Mouse (Mus musculus) small intestine, adult 2 months (tissue): Measurements from ENCODE around the gene Ina. TPM values are rescaled to one million over a fixed set of nuclear protein-coding genes. Genes with fewer than 3 reads are reported as not detected.
A peak's percentile ranks its signal among the peaks of the same experiment; 100 is the strongest.

Source experiments
- H3K27ac ChIP-seq: fragments of 200-500 bp; 2 replicates; pipeline ENCODE4 v1.5.1; 2012; ENCODE audit warnings: low read depth, low read length, control low read depth, inconsistent platforms; ENCODE audit not compliant: insufficient read depth
- H3K27me3 ChIP-seq: fragments of 200-500 bp; 2 replicates; pipeline ENCODE4 v1.6.1; 2012; ENCODE audit warnings: mild to moderate bottlenecking, moderate library complexity, low read length, inconsistent platforms; ENCODE audit not compliant: control insufficient read depth, insufficient read depth
- H3K36me3 ChIP-seq: fragments of 200-500 bp; 2 replicates; pipeline ENCODE4 v1.6.1; 2012; ENCODE audit warnings: mild to moderate bottlenecking, low read length, control low read depth, inconsistent platforms; ENCODE audit not compliant: control insufficient read depth, insufficient read depth
- H3K4me1 ChIP-seq: fragments of 200-500 bp; 2 replicates; pipeline ENCODE4 v1.6.1; 2012; ENCODE audit warnings: low read length, inconsistent platforms, mixed read lengths; ENCODE audit not compliant: control insufficient read depth, insufficient read depth, insufficient read length
- H3K4me3 ChIP-seq: fragments of 200-500 bp; 2 replicates; pipeline ENCODE4 v1.5.1; 2012; ENCODE audit warnings: low read depth, mild to moderate bottlenecking, control low read depth, inconsistent platforms, low read length, moderate library complexity
- CTCF ChIP-seq: fragments of 200-500 bp; IDR thresholded peaks from 2 replicates; pipeline ENCODE4 v1.5.1; 2012; ENCODE audit warnings: low read depth, mild to moderate bottlenecking, control low read depth, inconsistent platforms, low read length, moderate library complexity, mixed read lengths; ENCODE audit not compliant: insufficient replicate concordance, insufficient read length; ENCODE audit errors: extremely low read depth
- POLR2A ChIP-seq: fragments of 200-500 bp; IDR thresholded peaks from 2 replicates; pipeline ENCODE4 v1.6.1; 2012; ENCODE audit warnings: low read depth, mild to moderate bottlenecking, control low read depth, inconsistent platforms, low read length, moderate library complexity
- WGBS: fragments of 180-500 bp; shearing (Covaris S2); methylation state at CpG from one replicate; pipeline ENCODE4 v1.1.7; 2018; 5-methylcytosine and 5-hydroxymethylcytosine counted together
- polyA plus RNA-seq: library from polyadenylated mRNA; depleted of rRNA; stranded (reverse); fragments of >200 nt; gene quantifications from 2 replicates; pipeline ENCODE4 v1.2.3, GENCODE M21; 2012

Gene Ina
- polyA plus RNA-seq, 1 experiment, result 0.53 TPM

DNA sequence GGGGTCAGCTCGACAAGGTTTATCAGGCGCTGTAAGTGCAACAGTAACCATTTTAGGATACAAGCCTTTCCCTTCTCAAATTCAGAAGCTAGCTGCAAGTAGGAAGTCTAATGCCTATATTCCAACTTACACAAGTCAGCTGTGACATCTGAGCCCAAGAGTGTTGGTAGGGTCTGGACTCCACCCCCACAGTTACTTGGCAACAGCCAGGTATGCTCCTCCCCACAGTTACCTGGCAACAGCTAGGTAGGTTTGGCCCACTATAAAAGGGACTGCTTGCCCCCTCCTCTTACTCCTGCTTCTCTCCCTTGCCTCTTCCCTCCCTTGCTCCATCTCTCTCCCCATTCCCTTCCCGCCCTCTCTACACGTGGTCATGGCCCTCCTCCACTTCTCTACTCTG, 34.6 kb downstream of the Ina start:
- 59% methylated on average over 4 of the region's 4 CpGs for WGBS
- Histone ChIP-seq H3K4me3 (no peak overlapping the region), H3K4me1 (peaks cover 9% of the 10 kb centered on the region; the same call in 1 of the 2 replicates), H3K36me3 (peaks cover 8% of the 10 kb centered on the region), H3K27me3 (no peaks in the 10 kb centered on the region), H3K27ac (no peak overlapping the region)
- TF ChIP-seq CTCF (no peak), POLR2A (no peak)

DNA sequence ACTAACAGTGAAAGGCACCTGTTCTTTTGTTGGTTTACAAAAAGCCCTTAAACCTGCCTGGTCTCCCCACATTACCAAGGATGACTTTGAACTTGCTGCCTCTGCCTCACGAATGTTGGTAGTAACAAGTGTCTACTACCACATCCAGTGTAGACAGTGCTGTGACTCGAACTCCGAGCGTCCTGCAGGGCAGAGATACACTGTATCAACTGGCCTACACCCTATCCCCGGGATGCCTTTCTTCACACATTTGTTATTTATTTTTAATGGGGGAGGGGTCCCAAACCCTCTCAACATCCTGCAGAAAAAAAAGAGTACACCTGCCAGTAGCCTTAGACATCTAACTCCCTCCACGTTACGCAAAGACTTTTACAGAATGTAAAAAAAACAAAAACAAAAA, 35.3 kb downstream of the Ina start:
- WGBS, result 3% methylated on average over 7 of the region's 7 CpGs
- Histone ChIP-seq H3K36me3 (peaks cover 7% of the 10 kb centered on the region), H3K27me3 (no peaks in the 10 kb centered on the region), H3K27ac (no peak overlapping the region), H3K4me3 (peak overlapping the region; percentile 84), H3K4me1 (peaks cover 10% of the 10 kb centered on the region; the same call in 1 of the 2 replicates)
- TF ChIP-seq CTCF (no peak), POLR2A (no peak)

DNA sequence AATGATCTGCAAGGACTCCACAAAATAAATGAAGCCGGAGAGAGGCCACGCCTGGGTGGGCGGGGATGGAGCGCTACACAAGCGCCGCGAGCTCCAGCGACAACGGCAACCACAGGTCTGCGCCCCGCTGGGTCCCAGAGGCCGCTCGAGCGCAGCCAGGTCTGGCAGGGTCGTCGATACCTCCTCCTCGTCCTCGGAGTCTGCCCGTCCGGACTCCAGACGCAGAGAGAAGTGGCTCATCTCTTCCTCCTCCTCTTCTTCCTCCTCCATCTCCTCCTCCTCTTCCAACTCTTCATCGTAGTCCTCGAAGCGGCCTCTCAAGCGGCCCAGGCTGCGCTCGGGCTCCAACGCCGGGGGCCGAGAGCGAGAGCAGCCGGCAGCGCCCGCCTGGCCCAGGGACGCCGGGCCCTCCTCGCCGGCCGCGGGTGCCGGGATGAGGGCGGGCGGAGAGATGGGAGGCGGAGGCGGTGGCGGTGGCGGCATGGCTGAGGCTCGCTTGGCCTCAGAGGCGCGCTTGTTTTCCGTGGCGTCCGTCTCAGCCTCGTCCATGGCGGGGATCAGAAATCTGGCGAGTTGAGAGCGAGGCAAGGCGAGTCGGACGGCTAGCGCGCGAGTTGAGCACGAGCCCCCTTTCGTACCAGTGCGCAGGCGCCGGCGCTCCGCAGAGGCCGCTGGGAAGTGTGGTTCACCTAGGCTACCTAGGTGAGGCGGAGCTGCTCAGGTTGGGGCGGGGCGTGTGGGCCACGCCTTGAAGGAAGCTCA, 36.0 kb downstream of the Ina start, which contains the start of gene Pcgf6:
Gene Pcgf6 (minus strand): TSS at position 636 of the 762 bp plus-strand sequence.
- Histone ChIP-seq H3K36me3 (peaks cover 7% of the 10 kb centered on the region), H3K4me1 (peaks cover 10% of the 10 kb centered on the region; the same call in 1 of the 2 replicates), H3K27ac (peak within 1 kb of the TSS; percentile 44), H3K27me3 (no peaks in the 10 kb centered on the region), H3K4me3 (peak within 1 kb of the TSS; percentile 84)
- WGBS, result 1% methylated on average over 75 of the region's 75 CpGs
- TF ChIP-seq CTCF, result no peak
- peak; percentile 24; the same call in 1 of the 2 replicates for TF ChIP-seq POLR2A

- 0 out of 2 replicates have a peak, but pooled peaks cover 2% of the 10 kb centered on the region for H3K36me3 ChIP-seq
- H3K4me1 ChIP-seq, result peaks cover 10% of the 10 kb centered on the region; the same call in 1 of the 2 replicates
- no peak overlapping the region for H3K4me3 ChIP-seq
- H3K27me3 ChIP-seq, result no peaks in the 10 kb centered on the region
- TF ChIP-seq CTCF (no peak), POLR2A (no peak)
- peak overlapping the region; percentile 81 for H3K27ac ChIP-seq
- WGBS, result 56% methylated on average over 4 of the region's 4 CpGs
Observed at GRCm38 (mm10) chr19:47052927-47053326, 38.4 kb downstream of the Ina start.

DNA sequence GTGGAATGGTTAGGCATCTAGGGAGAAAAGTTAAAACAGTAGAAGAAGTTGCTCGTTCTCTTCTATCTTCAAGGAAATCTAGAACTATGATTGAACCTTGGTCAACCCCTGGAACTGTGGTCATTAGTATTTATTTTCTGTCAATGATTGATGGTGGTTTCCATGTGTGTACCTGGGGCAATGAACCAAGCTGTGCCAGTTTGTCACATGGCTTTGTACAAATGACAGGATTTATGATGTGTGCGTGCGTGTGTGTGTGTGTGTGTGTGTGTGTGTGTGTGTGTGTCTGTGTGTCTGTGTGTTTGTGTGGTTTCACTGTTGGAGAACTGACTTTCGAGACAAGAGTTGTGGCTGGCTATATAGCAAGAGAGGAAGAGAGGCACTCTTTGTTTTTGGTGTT, 39.0 kb downstream of the Ina start:
- Histone ChIP-seq H3K4me3 (no peak overlapping the region), H3K36me3 (no peaks in the 10 kb centered on the region), H3K27ac (peak overlapping the region; percentile 81), H3K4me1 (peaks cover 10% of the 10 kb centered on the region; the same call in 1 of the 2 replicates), H3K27me3 (no peaks in the 10 kb centered on the region)
- TF ChIP-seq POLR2A (no peak), CTCF (no peak)
- WGBS, result 17% methylated on average over 4 of the region's 4 CpGs

DNA sequence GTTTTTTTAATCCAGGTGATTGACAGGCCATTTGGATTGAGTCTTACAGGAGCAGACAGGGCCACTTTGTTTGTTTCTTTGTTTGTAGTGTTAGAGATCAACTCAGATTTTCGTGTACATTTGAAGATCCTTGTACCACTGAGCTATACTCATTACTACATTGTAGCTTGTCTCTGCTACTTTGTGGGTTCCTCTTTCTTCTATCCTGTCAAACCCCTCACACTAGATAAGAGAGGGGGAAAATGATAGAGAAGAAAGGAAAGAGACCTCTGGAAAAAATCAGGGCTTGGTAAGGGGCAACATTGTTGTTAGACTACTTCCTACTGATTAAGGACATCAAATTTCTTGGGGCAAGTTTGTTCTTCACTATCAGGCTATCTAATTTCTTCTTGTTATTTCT, 43.2 kb downstream of the Ina start:
- 80% methylated on average over 1 of the region's 1 CpGs for whole genome bisulfite sequencing
- Histone ChIP-seq H3K4me1 (peaks cover 6% of the 10 kb centered on the region; the same call in 1 of the 2 replicates), H3K4me3 (no peak overlapping the region), H3K36me3 (no peaks in the 10 kb centered on the region), H3K27me3 (no peaks in the 10 kb centered on the region), H3K27ac (no peak overlapping the region)
- TF ChIP-seq CTCF (no peak), POLR2A (no peak)

GRCm38 (mm10) chr19:47065860-47066259, 51.4 kb downstream of the Ina start:
- WGBS, result 94% methylated on average over 3 of the region's 3 CpGs
- no peak; the same call in 1 of the 2 replicates for TF ChIP-seq CTCF
- TF ChIP-seq POLR2A, result no peak
- H3K4me1 ChIP-seq, result no peaks in the 10 kb centered on the region
- H3K4me3 ChIP-seq, result no peak overlapping the region
- H3K36me3 ChIP-seq, result peaks cover 1% of the 10 kb centered on the region; the same call in 1 of the 2 replicates
- no peak overlapping the region for H3K27ac ChIP-seq
- H3K27me3 ChIP-seq, result no peaks in the 10 kb centered on the region
